In the genomic region with DNA sequence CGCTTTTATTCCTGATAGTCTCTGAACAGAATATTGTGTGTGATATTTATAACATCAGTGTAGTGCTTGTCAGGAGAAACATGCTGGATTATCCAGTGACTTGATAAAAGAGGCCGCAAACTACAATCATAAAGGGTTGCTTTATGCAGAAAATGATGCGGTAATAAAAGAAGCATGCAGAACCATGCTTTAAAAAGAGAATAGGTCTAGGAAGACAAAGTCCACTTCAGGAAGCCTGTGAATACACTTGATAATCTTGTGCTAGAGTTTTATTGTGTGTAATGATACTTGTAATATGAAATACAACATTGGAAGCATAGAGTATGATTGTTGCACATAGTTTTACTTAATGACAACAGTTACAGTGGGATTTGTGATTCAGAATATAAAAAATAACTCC, we compare ENCODE assay signal across 32 mouse cellular contexts. TPM values are rescaled to one million over a fixed set of nuclear protein-coding genes. Genes with fewer than 3 reads are reported as not detected.
"Had no signal": no experiment of that assay in that cellular context is flagged by ENCODE, and none has a peak within 500 bp of the region (broad histone marks: within the 10 kb centered on the region; RNA-seq: fewer than 3 reads in every experiment).

No protein-coding gene starts in this region.

- H3K27me3 ChIP-seq: heart, embryonic 12.5 days; heart, embryonic 13.5 days; heart, embryonic 15.5 days; hindbrain, embryonic 12.5 days; hindbrain, embryonic 13.5 days; hindbrain, embryonic 15.5 days; kidney, embryonic 15.5 days had no signal

- H3K9me3 ChIP-seq: heart, embryonic 10.5 days; heart, embryonic 12.5 days; heart, embryonic 13.5 days; heart, embryonic 15.5 days; hindbrain, embryonic 10.5 days; hindbrain, embryonic 12.5 days; hindbrain, embryonic 13.5 days; hindbrain, embryonic 15.5 days; kidney, embryonic 15.5 days had no signal

- ATAC-seq: hindbrain, embryonic 16.5 days; hindbrain, postnatal 0 days; inflammation-experienced regulatory T-cells, adult 6 months had no signal

- H3K4me1 ChIP-seq: heart, embryonic 10.5 days; heart, embryonic 12.5 days; heart, embryonic 13.5 days; heart, embryonic 15.5 days; hindbrain, embryonic 10.5 days; hindbrain, embryonic 12.5 days; hindbrain, embryonic 13.5 days; hindbrain, embryonic 15.5 days; kidney, embryonic 15.5 days had no signal

- H3K4me2 ChIP-seq: heart, embryonic 11.5 days; heart, embryonic 12.5 days; heart, embryonic 13.5 days; heart, embryonic 15.5 days; hindbrain, embryonic 12.5 days; hindbrain, embryonic 13.5 days; hindbrain, embryonic 14.5 days; hindbrain, embryonic 15.5 days; kidney, embryonic 15.5 days had no signal

- DNase-seq: heart, postnatal 10 days; heart, postnatal 14 days; heart, postnatal 36 days; heart, postnatal 4 days; kidney, adult 11 months; kidney, adult 18-20 months; kidney, adult 2 months; kidney, adult 8-10 months; kidney, adult 9 months; kidney, postnatal 10 days; kidney, postnatal 14 days; kidney, postnatal 36 days; kidney, postnatal 4 days; layer of hippocampus, adult 9-11 months; layer of hippocampus, postnatal 36 days had no signal

- H3K4me3 ChIP-seq: heart, embryonic 10.5 days; heart, embryonic 12.5 days; heart, embryonic 13.5 days; heart, embryonic 15.5 days; hindbrain, embryonic 10.5 days; hindbrain, embryonic 12.5 days; hindbrain, embryonic 13.5 days; hindbrain, embryonic 15.5 days; kidney, embryonic 15.5 days; layer of hippocampus, adult 2 months; left cerebral cortex, adult 2 months had no signal

- H3K27ac ChIP-seq: heart, embryonic 10.5 days; heart, embryonic 13.5 days; heart, embryonic 15.5 days; hindbrain, embryonic 10.5 days; hindbrain, embryonic 12.5 days; hindbrain, embryonic 13.5 days; hindbrain, embryonic 14.5 days; hindbrain, embryonic 15.5 days; hindbrain, postnatal 0 days; kidney, embryonic 15.5 days; kidney, postnatal 0 days; layer of hippocampus, adult 2 months; left cerebral cortex, adult 2 months had no signal

- H3K9ac ChIP-seq: heart, embryonic 12.5 days; heart, embryonic 13.5 days; heart, embryonic 15.5 days; hindbrain, embryonic 12.5 days; hindbrain, embryonic 13.5 days; hindbrain, embryonic 14.5 days; hindbrain, embryonic 15.5 days; kidney, embryonic 15.5 days had no signal

- H3K36me3 ChIP-seq: heart, embryonic 10.5 days; heart, embryonic 12.5 days; heart, embryonic 13.5 days; heart, embryonic 15.5 days; hindbrain, embryonic 10.5 days; hindbrain, embryonic 12.5 days; hindbrain, embryonic 13.5 days; hindbrain, embryonic 15.5 days; kidney, embryonic 15.5 days had no signal

RNA-seq across cellular contexts. Expression of gene Aldh1a1, which starts 54.5 kb away (rescaled TPM):
- polyA plus RNA-seq: inflammation-experienced regulatory T-cells, adult 6 months had no signal
